Mouse (Mus musculus) brain, adult 10 weeks (tissue): ENCODE results near the gene Akt1. TPM values are rescaled to one million over a fixed set of nuclear protein-coding genes. Genes with fewer than 3 reads are reported as not detected.

Experiments
- polyA plus RNA-seq: library from polyadenylated mRNA; stranded (reverse); fragments of 350-450 nt; fragmentation: Illumina TruSeq; extraction: RNeasy Lipid Tissue Mini Kit (QIAGEN cat#74804); gene quantifications from one replicate; pipeline ENCODE4 v1.2.3, GENCODE M21; 2015; ENCODE audit warnings: low read depth, low replicate concordance

Gene Akt1
- 129 TPM for polyA plus RNA-seq

DNA sequence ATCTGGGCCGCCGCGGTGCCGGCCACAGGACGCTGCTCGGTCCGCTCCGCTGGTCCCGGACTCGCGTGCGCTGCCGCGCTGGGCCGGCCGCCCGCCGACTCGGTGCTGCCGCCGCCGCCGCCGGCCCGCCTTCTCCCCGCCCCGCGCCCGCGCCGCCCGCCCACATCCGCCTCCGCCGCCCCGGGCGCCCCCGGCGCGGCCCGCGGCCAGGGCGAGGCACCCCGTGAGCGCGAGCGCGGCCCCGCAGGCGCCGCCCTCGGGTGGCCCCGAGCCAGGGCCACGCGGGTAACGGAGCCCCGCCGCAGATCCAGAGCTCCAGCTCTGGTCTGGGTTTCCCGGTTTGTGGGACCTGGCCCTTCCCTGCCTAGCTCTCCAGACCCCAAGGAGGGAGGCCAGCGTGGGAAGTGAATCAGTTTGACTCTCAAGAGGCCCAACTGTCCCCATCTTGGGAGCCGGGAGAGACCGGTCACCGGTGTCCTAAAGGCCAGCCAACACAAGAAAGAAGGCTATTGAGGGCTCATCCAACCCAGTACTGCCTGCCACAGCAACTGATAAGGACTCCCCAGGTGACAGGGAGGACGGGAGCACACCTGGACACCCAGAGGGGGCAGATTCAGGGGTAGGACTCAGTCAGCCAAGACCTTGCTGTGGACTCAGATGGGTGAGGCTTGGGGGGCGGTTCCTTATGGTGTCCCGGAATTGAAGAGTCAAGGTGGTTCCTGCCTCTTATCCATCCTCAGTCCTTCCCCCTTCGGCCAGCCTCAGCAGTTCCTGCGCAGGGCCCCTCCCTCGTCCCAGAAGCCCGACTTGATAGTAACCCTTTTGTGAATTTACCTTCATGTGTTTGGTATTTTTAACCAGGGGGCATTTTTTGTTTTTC, at the start of gene Akt1:
TSS of gene Akt1 (minus strand) at position 753 of the 880 bp plus-strand sequence.

GRCm38 (mm10) chr12:112720216-112720615, 45.5 kb upstream of the Akt1 start, which contains the start of gene Cep170b:
Gene Cep170b, plus strand, starts transcription at chr12:112720455.

DNA sequence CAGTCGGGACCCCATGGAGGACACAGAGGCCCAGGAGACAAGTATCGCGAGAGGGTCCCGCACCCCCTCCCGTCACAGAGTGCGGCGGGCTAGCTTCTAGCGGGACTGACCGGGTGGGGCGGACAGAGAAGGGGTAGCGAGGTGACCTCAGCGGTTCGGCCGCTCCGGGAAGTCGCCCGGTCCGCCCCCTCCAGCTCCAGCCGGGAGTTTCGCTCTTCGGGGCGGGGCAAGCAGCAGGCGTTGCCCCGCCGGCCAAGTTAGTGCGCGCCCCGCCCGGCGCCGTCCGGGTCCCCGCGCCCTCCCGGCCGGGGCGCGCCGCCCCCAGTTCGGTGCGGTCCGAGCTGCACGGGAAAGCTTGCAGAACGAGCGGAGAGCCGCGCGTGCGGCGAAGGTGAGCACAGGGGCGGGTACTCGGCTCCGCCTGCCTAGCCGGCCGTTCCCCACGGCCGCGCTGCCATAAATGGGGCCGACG, 3.9 kb upstream of the Akt1 start, which contains the start of gene Zbtb42:
TSS of gene Zbtb42 (plus strand) at position 274 of the 472 bp plus-strand sequence.

DNA sequence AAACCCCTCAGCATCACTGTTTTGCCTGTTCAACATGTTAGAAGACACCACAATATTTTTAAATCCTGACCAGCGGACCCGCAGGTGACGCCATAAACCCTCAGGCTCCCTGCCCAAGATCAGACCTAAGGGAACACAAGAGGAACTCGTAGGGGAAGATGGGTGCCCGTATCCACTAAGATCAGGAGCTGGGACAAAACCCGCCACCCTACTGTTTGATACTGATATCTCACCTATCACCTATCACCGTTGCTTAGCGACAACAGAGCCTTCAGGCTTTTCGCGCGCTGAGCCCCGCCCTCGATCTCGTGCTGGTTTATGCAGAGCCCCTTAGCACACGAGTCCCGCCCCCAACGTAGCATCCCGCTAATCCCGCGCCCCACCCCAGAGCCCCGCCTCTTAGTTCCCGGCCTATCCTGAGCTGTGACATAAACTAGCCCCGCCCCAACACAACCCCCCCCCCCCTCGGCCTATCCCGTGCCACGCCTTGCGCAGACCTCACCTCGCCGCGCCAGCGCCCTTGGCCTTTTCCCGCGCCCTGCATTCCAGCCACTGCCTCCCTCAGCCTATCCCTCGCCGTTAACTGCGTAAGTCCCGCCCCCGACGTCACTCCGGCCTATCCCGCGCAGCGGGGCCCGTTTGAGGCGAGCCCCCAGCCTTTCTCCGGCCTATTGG, 30.4 kb downstream of the Akt1 start, which contains the start of gene Siva1:
TSS of gene Siva1 (plus strand) at position 500 of the 675 bp plus-strand sequence.

GRCm38 (mm10) chr12:112619686-112620353, 54.9 kb downstream of the Akt1 start, which contains the start of gene Adssl1:
Gene Adssl1, plus strand, starts transcription at chr12:112620045.

Other genes starting within 250 kb of the Akt1 start
- gene A530016L24Rik, start 185.4 kb downstream of the Akt1 start, polyA plus RNA-seq = not detected
- 114 TPM for gene Tmem179, start 158.1 kb downstream of the Akt1 start, polyA plus RNA-seq
- 124 TPM for gene Inf2, start 86.1 kb downstream of the Akt1 start, polyA plus RNA-seq
- gene Adssl1, start 54.8 kb downstream of the Akt1 start, polyA plus RNA-seq = 27.5 TPM
- gene Siva1, start 30.2 kb downstream of the Akt1 start, polyA plus RNA-seq = 19.1 TPM
- 0.97 TPM for gene Zbtb42, start 3.9 kb upstream of the Akt1 start, polyA plus RNA-seq
- 91.5 TPM for gene Cep170b, start 45.6 kb upstream of the Akt1 start, polyA plus RNA-seq
- 9.5 TPM for gene Pld4, start 85.8 kb upstream of the Akt1 start, polyA plus RNA-seq
- 1.5 TPM for gene Ahnak2, start 127.8 kb upstream of the Akt1 start, polyA plus RNA-seq
- gene Clba1, start 134.1 kb upstream of the Akt1 start, polyA plus RNA-seq = 15.2 TPM
- gene Cdca4, start 154.5 kb upstream of the Akt1 start, polyA plus RNA-seq = 6.6 TPM
- gene Gpr132, start 193.3 kb upstream of the Akt1 start, polyA plus RNA-seq = not detected